Mouse (Mus musculus): ENCODE measurements around the gene Fam163a.

DNA sequence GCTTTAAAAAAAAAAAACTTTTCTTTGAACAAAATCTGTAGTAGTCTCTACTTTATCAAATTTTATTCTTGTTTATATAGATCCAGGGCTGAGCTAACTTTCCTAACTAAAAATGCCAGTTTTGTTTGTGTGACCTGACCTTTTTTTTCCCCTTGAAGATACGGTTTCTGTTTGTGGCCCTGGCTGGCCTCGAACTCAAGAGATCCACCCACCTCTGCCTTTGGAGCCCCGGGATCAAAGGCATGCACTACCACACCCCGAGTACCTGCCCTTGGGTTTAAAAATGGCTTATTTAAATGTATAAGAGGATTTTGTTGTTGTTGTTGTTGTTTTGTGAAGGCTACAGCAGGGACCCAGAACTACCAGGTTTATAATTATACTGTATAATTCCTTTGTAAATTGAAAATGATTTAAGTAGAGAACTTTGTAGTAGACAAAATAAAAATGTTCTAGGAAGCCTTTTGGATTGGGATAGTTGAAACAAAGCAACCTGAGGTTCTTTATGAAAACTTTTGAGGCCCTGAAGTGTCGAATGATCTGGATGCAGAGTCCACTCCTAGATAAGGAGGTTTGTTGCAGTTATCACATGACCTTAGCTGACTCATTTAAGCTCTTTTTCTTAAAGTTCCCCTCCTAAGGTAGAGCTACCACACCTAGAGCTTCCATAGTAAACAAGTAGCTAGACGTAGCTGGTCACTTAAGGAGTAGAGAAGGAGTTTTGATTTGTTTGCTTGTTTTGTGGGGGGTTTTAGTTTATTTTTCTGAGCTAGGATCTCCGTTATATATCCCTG is 163.2 kb downstream of the Fam163a start:
- TF ChIP-seq POLR2A (IDR thresholded peaks at IDR 0.05; ENCODE audit: low read depth, low read length) (no peak), UBTF (IDR thresholded peaks at IDR 0.05; ENCODE audit: low read depth, low read length) (no peak), TCF12 (IDR thresholded peaks at IDR 0.05; ENCODE audit: low read depth, low read length) (no peak), CTCF (conservative IDR thresholded peaks at IDR 0.05 in 1 of 2, IDR thresholded peaks at IDR 0.05 in 1 of 2; ENCODE audit: low read depth in 2 of 2, low read length in 2 of 2) (no peak)

All from CH12.LX (cell line).